Mouse (Mus musculus) heart, adult 2 months (tissue): Measurements from ENCODE around the gene Gtf2f1. TPM values are rescaled to one million over a fixed set of nuclear protein-coding genes. Genes with fewer than 3 reads are reported as not detected.

ENCODE experiments used
- DNase-seq, 2 experiments: peaks; one replicate each; pipeline ENCODE4 v3.0.0; 2021
- H3K27ac ChIP-seq: fragments of 200-600 bp; 2 replicates; pipeline ENCODE4 v1.8.1; 2022
- H3K27me3 ChIP-seq: fragments of 200-500 bp; 2 replicates; pipeline ENCODE4 v1.6.1; 2012; ENCODE audit warnings: mild to moderate bottlenecking, low read length, inconsistent platforms, mixed read lengths; ENCODE audit not compliant: control insufficient read depth, insufficient read depth
- H3K36me3 ChIP-seq: fragments of 200-500 bp; 2 replicates; pipeline ENCODE4 v1.6.1; 2012; ENCODE audit warnings: low read length, inconsistent platforms; ENCODE audit not compliant: control insufficient read depth, insufficient read depth
- H3K4me1 ChIP-seq: fragments of 200-500 bp; 2 replicates; pipeline ENCODE4 v1.6.1; 2011; ENCODE audit warnings: low read length; ENCODE audit not compliant: control insufficient read depth, insufficient read depth
- H3K4me3 ChIP-seq: fragments of 200-600 bp; 2 replicates; pipeline ENCODE4 v1.8.1; 2022
- H3K79me2 ChIP-seq: fragments of 200-500 bp; replicated peaks from 2 replicates; pipeline ENCODE4 v1.6.1; 2012; ENCODE audit warnings: mild to moderate bottlenecking, inconsistent platforms, low read length, moderate library complexity, mixed read lengths; ENCODE audit not compliant: control insufficient read depth, insufficient read depth
- H3K9ac ChIP-seq: fragments of 200-500 bp; 2 replicates; pipeline ENCODE4 v1.6.1; 2012; ENCODE audit warnings: low read depth, mild to moderate bottlenecking, control low read depth, inconsistent platforms, low read length, mixed read lengths
- CTCF ChIP-seq: fragments of 200-600 bp; IDR thresholded peaks from 2 replicates; pipeline ENCODE4 v1.8.1; 2022; ENCODE audit warnings: antibody characterized with exemption, mild to moderate bottlenecking, moderate library complexity
- EP300 ChIP-seq: fragments of 200-500 bp; IDR thresholded peaks from 2 replicates; pipeline ENCODE4 v1.6.1; 2011; ENCODE audit warnings: low read depth, low read length, control low read depth; ENCODE audit not compliant: insufficient read depth
- POLR2A ChIP-seq: fragments of 200-500 bp; IDR thresholded peaks from 2 replicates; pipeline ENCODE4 v1.6.1; 2011; ENCODE audit warnings: mild to moderate bottlenecking, low read depth, low read length, control low read depth; ENCODE audit not compliant: insufficient read depth
- WGBS: fragments of 180-500 bp; shearing (Covaris S2); methylation state at CpG from one replicate; pipeline ENCODE4 v1.1.7; 2018; 5-methylcytosine and 5-hydroxymethylcytosine counted together
- intact Hi-C: fragments of 180-260 bp; cut with DNase I; formaldehyde crosslinking; loops from one replicate; pipeline ENCODE4 v1.15.1; 2025
- polyA plus RNA-seq: library from polyadenylated mRNA; depleted of rRNA; stranded (reverse); fragments of >200 nt; gene quantifications from 2 replicates; pipeline ENCODE4 v1.2.3, GENCODE M21; 2012
- total RNA-seq, 2 experiments: library from RNA; stranded (reverse); gene quantifications; 2 replicates each; pipeline ENCODE4 v1.2.3; 2021

Gtf2f1 gene
- total and polyA plus RNA-seq, 3 experiments: 12.3 to 20.7 (median 20.7) TPM

DNA sequence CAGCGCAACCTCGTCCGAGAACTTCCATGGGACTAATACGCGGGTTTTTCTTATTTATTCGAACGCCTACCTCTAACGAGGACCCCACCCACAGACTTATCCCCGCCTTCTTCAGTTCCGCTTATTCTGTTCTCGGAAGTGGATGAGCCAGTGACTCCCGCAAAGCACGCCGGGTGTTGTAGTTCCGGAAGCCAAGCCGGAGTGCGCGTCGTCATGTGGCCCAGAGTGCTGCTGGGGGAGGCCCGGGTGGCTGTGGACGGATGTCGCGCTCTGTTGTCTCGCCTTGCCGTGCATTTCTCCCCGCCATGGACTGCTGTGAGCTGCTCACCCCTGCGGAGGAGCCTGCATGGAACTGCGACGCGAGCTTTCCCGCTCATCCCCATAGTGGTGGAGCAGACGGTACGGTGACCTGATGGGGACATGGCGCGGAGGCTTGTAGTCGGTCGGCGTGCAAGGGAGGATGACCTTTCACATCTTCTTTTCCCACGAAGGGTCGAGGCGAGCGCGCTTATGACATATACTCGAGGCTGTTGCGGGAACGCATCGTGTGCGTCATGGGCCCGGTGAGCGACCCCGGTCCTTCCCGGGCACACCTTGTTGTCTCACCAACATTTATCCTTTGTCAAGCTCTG, 20.9 kb downstream of the Gtf2f1 start, which contains the start of gene Clpp:
Clpp (plus strand) TSS at position 191 of the 632 bp plus-strand sequence.
- Histone ChIP-seq H3K4me1 (peaks cover 3% of the 10 kb centered on the region), H3K27ac (peak within 1 kb of the TSS; percentile 89), H3K4me3 (peak within 1 kb of the TSS; percentile 84), H3K27me3 (no peaks in the 10 kb centered on the region), H3K9ac (peak within 1 kb of the TSS; percentile 74), H3K36me3 (no peaks in the 10 kb centered on the region), H3K79me2 (0 out of 2 replicates have a peak, but pooled peaks cover 3% of the 10 kb centered on the region)
- intact Hi-C loops: loop anchor here (1.0 to 2.0 kb wide), 4 partner anchors 21 to 315 kb away; partner anchors contain the start of genes Gm17949, Gtf2f1 and Khsrp
- WGBS: under 1% methylated on average over 52 of the region's 52 CpGs
- peak; percentile 95 to 97 for DNase-seq
- TF ChIP-seq CTCF: no peak
- TF ChIP-seq POLR2A: peak; percentile 94
- 0 out of 2 replicates have a peak, but pooled peaks have one; percentile 32 for TF ChIP-seq EP300

DNA sequence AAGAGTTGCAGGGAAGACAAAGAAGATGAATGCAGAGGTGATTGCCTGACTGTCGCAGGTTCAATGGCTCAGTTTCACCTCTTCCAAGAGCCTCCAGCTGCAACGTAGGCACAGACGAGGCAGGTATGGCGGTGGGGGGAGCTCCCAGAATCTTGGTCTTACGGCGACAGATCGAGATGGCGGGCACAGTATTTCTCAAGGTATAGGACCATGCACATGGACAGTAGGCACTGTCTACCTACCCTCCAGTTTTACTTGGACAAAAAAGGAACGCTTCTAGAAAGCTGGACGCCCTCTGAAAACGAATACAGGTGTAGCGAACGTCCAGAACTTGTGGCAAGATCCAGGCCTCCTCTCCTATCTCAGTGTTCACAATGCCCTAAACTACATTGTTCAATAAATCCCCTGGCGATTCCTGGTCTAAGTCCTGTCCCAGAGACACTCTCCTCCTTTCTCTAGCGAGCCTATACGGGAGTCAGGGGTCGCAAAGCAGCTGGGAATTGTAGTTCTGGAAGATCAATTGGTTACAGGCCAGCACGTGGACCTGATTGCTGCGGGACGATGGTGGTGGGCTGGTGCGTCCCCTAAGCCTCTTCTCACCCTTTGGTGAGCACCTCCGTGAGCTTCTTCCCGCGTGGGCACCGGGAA, 21.5 kb downstream of the Gtf2f1 start:
- 4% methylated on average over 25 of the region's 25 CpGs for WGBS
- Histone ChIP-seq H3K4me3 (peak overlapping the region; percentile 84), H3K4me1 (peaks cover 3% of the 10 kb centered on the region), H3K9ac (peak overlapping the region; percentile 69), H3K27ac (peak overlapping the region; percentile 89), H3K27me3 (no peaks in the 10 kb centered on the region), H3K79me2 (0 out of 2 replicates have a peak, but pooled peaks cover 3% of the 10 kb centered on the region), H3K36me3 (no peaks in the 10 kb centered on the region)
- TF ChIP-seq EP300 (no peak), POLR2A (peak; percentile 59)
- DNase-seq: no peak
- intact Hi-C loops: loop anchor here (1.0 to 2.0 kb wide), 4 partner anchors 22 to 314 kb away; partner anchors contain the start of genes Gm17949, Gtf2f1 and Khsrp

DNA sequence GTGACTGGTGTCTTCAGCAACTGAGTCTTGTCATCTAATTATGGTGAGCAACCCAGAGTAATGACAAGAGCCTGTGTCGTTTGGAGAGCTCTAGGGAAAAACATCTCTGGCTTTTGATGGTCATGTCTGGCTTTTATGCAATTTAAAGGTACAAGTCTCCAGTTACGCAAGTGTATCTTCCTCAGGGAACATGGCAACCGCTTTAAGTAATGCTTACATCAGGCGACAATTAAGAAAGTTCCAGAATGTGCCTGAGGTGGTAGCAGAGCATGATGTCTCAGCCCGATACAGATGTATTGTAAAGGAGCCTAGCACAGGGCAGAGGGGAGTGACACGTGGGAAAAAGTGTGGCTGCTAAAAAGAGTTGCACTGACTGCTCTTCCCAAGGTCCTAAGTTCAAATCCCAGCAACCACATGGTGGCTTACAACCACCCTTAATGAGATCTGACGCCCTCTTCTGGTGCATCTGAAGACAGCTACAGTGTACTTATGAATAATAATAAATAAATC, 22.1 kb downstream of the Gtf2f1 start:
- TF ChIP-seq CTCF (peak; percentile 33), EP300 (no peak), POLR2A (no peak)
- 72% methylated on average over 7 of the region's 7 CpGs for WGBS
- no peak overlapping the region for H3K4me3 ChIP-seq
- peaks cover 3% of the 10 kb centered on the region for H3K4me1 ChIP-seq
- no peaks in the 10 kb centered on the region for H3K27me3 ChIP-seq
- peak in 1 of 2 experiments; percentile 13 for DNase-seq
- 0 out of 2 replicates have a peak, but pooled peaks cover 3% of the 10 kb centered on the region for H3K79me2 ChIP-seq
- intact Hi-C loops: no loop called here
- H3K27ac ChIP-seq: no peak overlapping the region; the same call in 1 of the 2 replicates
- H3K36me3 ChIP-seq: no peaks in the 10 kb centered on the region
- H3K9ac ChIP-seq: no peak overlapping the region

DNA sequence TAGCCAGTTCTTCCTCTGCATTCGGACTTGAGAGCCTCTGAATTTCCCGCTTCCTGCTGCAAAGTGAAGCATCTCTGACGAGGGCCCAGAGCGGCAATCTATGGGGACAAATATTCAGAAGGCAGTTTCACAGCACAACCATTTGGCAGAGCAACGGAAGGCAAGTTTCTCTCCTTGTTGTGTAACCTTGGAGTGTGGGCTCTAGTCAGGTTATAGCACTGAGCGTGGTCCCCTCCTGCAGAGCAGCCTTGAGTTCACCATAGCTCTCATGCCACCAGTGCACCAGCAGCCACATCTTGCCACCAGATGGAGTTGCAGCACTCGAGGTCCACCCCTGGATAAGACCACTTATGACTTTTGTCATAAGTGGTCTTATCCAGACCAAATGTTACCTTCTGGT, 22.6 kb downstream of the Gtf2f1 start:
- no peak overlapping the region for H3K4me3 ChIP-seq
- intact Hi-C loops: no loop called here
- no peak overlapping the region for H3K9ac ChIP-seq
- 75% methylated on average over 7 of the region's 7 CpGs for WGBS
- no peak for TF ChIP-seq EP300
- no peak for TF ChIP-seq POLR2A
- TF ChIP-seq CTCF: peak; percentile 21; the same call in 1 of the 2 replicates
- H3K36me3 ChIP-seq: no peaks in the 10 kb centered on the region
- no peaks in the 10 kb centered on the region for H3K27me3 ChIP-seq
- 0 out of 2 replicates have a peak, but pooled peaks cover 3% of the 10 kb centered on the region for H3K79me2 ChIP-seq
- peak in 1 of 2 experiments; percentile 15 for DNase-seq
- H3K27ac ChIP-seq: no peak overlapping the region
- peaks cover 3% of the 10 kb centered on the region for H3K4me1 ChIP-seq

DNA sequence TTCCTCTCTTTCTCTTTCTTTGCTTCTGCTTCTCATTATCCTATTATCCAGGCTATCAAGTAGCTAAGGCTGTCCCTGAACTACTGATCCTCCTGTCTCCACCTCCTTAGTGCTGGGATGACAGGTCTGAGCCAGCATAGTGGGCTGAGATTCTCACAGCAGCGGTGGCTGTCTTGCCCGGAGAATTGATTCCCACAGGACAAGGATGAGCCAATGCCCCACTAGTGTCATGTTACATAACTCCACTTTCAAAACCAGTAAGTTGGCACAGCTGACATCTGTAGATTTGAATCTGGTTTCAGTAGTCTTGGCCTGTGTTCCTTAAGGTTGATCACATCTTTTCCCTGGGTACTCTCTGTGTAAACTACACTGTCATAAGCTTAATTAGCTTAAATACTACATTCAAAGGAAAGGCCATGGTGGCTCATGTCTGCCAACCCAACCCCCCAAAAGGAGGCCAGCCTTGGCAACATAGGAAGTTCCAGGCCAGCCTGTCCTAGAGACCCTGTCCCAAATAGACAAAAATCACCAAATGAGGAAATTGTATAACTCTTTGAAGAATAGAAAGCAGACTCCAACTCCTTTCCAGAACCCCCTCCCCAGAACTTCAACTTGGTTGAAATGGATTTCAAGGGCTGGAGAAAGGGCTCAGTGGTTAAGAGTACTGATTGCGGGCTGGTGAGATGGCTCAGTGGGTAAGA, 24.8 kb downstream of the Gtf2f1 start:
- Histone ChIP-seq H3K4me1 (peaks cover 3% of the 10 kb centered on the region), H3K27me3 (no peaks in the 10 kb centered on the region), H3K36me3 (no peaks in the 10 kb centered on the region), H3K27ac (no peak overlapping the region), H3K4me3 (no peak overlapping the region), H3K9ac (no peak overlapping the region), H3K79me2 (0 out of 2 replicates have a peak, but pooled peaks cover 3% of the 10 kb centered on the region)
- WGBS: 75% methylated on average over 3 of the region's 3 CpGs
- intact Hi-C loops: no loop called here
- no peak for TF ChIP-seq CTCF
- no peak for TF ChIP-seq EP300
- TF ChIP-seq POLR2A: no peak
- peak in 1 of 2 experiments; percentile 5 for DNase-seq
